Mouse (Mus musculus): ENCODE results near the gene Layn.

Layn gene

GRCm38 (mm10) chr9:51032291-51032690, 44.6 kb downstream of the Layn start:
- DNase-seq (ENCODE audit: low read depth) = no peak

- DNase-seq (ENCODE audit: low read depth) = no peak
Observed at GRCm38 (mm10) chr9:51031603-51032002, 45.3 kb downstream of the Layn start.

- no peak for DNase-seq (ENCODE audit: low read depth)
Observed at GRCm38 (mm10) chr9:51030147-51030546, 46.7 kb downstream of the Layn start.

GRCm38 (mm10) chr9:51026952-51027351, 49.9 kb downstream of the Layn start:
- DNase-seq (ENCODE audit: low read depth) = no peak

GRCm38 (mm10) chr9:51021123-51021795, 55.6 kb downstream of the Layn start:
- DNase-seq (ENCODE audit: low read depth) = no peak

GRCm38 (mm10) chr9:51020351-51020750, 56.5 kb downstream of the Layn start:
- no peak for DNase-seq (ENCODE audit: low read depth)

- DNase-seq (ENCODE audit: low read depth) = no peak
Observed at GRCm38 (mm10) chr9:51019670-51020069, 57.2 kb downstream of the Layn start.

GRCm38 (mm10) chr9:51015732-51016131, 61.2 kb downstream of the Layn start:
- DNase-seq (ENCODE audit: low read depth) = no peak

GRCm38 (mm10) chr9:51013644-51014043, 63.2 kb downstream of the Layn start:
- DNase-seq (ENCODE audit: low read depth) = no peak

GRCm38 (mm10) chr9:51009656-51009950, 67.3 kb downstream of the Layn start:
- no peak for DNase-seq (ENCODE audit: low read depth)

GRCm38 (mm10) chr9:51008841-51009655, 67.8 kb downstream of the Layn start, which contains the start of gene Sik2:
Gene Sik2, minus strand, starts transcription at chr9:51009073.
- peak; percentile 69 for DNase-seq (ENCODE audit: low read depth)

GRCm38 (mm10) chr9:51008068-51008840, 68.6 kb downstream of the Layn start:
- DNase-seq (ENCODE audit: low read depth) = no peak

GRCm38 (mm10) chr9:51007726-51008067, 69.2 kb downstream of the Layn start:
- DNase-seq (ENCODE audit: low read depth) = no peak

GRCm38 (mm10) chr9:51006846-51007245, 70.0 kb downstream of the Layn start:
- DNase-seq (ENCODE audit: low read depth) = peak; percentile 35

All from fibroblast of lung, adult 2 months (primary cell).